Mouse (Mus musculus): ENCODE data around the gene Cd8a. TPM values are rescaled to one million over a fixed set of nuclear protein-coding genes. Genes with fewer than 3 reads are reported as not detected.

Cd8a gene
- polyA plus RNA-seq, 1 experiment from 2014 or later = not detected

- H3K4me3 ChIP-seq (ENCODE audit: low read length) = no peak overlapping the region
- no peaks in the 10 kb centered on the region for H3K4me1 ChIP-seq (ENCODE audit: control insufficient read depth, insufficient read depth, low read depth, low read length)
- H3K36me3 ChIP-seq (ENCODE audit: control insufficient read depth, insufficient read depth, low read length) = peaks cover 4% of the 10 kb centered on the region; the same call in 1 of the 2 replicates
- H3K4me2 ChIP-seq (ENCODE audit: low read length) = no peak overlapping the region
- no peak overlapping the region for H3K27ac ChIP-seq (ENCODE audit: low read depth, low read length)
- ATAC-seq = no peak
- 66% methylated on average over 3 of the region's 3 CpGs for WGBS
- no peak overlapping the region for H3K9ac ChIP-seq (ENCODE audit: low read depth, low read length)
- H3K27me3 ChIP-seq (replicated peaks; ENCODE audit: control insufficient read depth, insufficient read depth, low read length) = no peaks in the 10 kb centered on the region
- no peaks in the 10 kb centered on the region for H3K9me3 ChIP-seq (ENCODE audit: control insufficient read depth, low read length)
These were observed 48.9 kb downstream of the Cd8a start for GRCm38 (mm10) chr6:71422162-71422561.

GRCm38 (mm10) chr6:71423116-71423515 lies 49.9 kb downstream of the Cd8a start:
- no peak overlapping the region for H3K9ac ChIP-seq (ENCODE audit: low read depth, low read length)
- H3K27ac ChIP-seq (ENCODE audit: low read depth, low read length) = no peak overlapping the region
- peaks cover 4% of the 10 kb centered on the region for H3K36me3 ChIP-seq (ENCODE audit: control insufficient read depth, insufficient read depth, low read length)
- WGBS = 88% methylated on average over 3 of the region's 3 CpGs
- H3K4me2 ChIP-seq (ENCODE audit: low read length) = no peak overlapping the region
- no peaks in the 10 kb centered on the region for H3K27me3 ChIP-seq (replicated peaks; ENCODE audit: control insufficient read depth, insufficient read depth, low read length)
- no peak for ATAC-seq
- H3K4me1 ChIP-seq (ENCODE audit: control insufficient read depth, insufficient read depth, low read depth, low read length) = no peaks in the 10 kb centered on the region
- no peaks in the 10 kb centered on the region for H3K9me3 ChIP-seq (ENCODE audit: control insufficient read depth, low read length)
- H3K4me3 ChIP-seq (ENCODE audit: low read length) = no peak overlapping the region

DNA sequence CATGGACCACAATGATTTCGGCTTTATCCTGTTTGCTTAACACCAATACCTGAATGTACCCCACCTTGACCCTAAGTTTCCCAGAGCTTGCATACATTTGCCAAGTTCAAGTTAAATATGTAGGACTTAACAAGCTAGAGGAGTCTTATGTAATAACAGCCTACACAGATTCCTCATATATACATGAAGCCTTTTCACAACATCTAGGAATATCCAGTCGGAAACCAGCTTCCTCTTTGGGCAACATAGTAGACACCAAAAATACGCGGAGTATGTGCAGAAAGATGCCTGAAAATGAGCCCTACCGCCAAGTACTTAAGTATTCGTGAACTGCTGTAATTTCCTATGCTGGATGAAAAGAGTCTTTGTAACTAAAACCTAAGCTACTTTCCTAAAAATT lies 52.5 kb downstream of the Cd8a start:
- Histone ChIP-seq H3K36me3 (ENCODE audit: control insufficient read depth, insufficient read depth, low read length) (peaks cover 4% of the 10 kb centered on the region), H3K27ac (ENCODE audit: low read depth, low read length) (no peak overlapping the region), H3K27me3 (replicated peaks; ENCODE audit: control insufficient read depth, insufficient read depth, low read length) (no peaks in the 10 kb centered on the region), H3K9ac (ENCODE audit: low read depth, low read length) (no peak overlapping the region), H3K4me2 (ENCODE audit: low read length) (no peak overlapping the region), H3K4me1 (ENCODE audit: control insufficient read depth, insufficient read depth, low read depth, low read length) (no peaks in the 10 kb centered on the region), H3K9me3 (ENCODE audit: control insufficient read depth, low read length) (no peaks in the 10 kb centered on the region), H3K4me3 (ENCODE audit: low read length) (no peak overlapping the region)
- no peak for ATAC-seq
- 93% methylated on average over 6 of the region's 6 CpGs for WGBS

DNA sequence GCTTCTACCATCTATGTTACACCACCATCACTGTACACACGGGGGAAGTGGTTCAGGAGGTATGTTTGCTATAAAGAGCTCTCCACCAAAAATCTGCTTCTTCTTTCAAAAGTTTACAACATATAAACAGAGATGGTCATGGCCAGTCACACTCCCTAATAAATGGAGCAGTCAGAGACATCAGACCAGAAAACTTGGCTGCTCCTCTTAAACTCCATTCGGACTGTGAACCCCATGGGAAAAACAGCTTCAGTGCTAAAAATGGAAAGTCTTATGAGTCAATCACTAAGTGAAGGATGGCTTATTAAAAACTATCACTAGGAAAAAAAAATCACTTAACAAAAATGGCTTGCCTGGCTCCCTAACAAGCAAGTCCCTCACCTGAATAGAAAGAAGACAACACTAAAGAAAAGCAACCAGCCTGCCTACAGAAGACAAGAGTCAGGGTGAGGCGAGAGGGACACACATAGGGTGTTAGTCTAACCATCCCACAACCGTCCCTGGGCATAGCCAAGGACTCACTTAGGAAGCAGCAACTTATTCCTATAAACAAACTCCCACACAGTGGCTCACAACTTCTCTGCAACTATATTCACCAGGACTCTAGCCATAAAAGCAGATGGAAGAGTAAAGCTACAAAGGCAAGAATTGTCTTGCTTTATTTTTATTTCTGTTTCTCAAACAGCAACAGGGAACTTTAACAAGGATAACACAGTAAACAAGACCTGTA lies 54.9 kb downstream of the Cd8a start:
- Histone ChIP-seq H3K27ac (ENCODE audit: low read depth, low read length) (no peak overlapping the region), H3K27me3 (replicated peaks; ENCODE audit: control insufficient read depth, insufficient read depth, low read length) (no peaks in the 10 kb centered on the region), H3K4me3 (ENCODE audit: low read length) (no peak overlapping the region), H3K36me3 (ENCODE audit: control insufficient read depth, insufficient read depth, low read length) (peaks cover 4% of the 10 kb centered on the region), H3K9me3 (ENCODE audit: control insufficient read depth, low read length) (no peaks in the 10 kb centered on the region), H3K9ac (ENCODE audit: low read depth, low read length) (no peak overlapping the region), H3K4me2 (ENCODE audit: low read length) (no peak overlapping the region), H3K4me1 (ENCODE audit: control insufficient read depth, insufficient read depth, low read depth, low read length) (no peaks in the 10 kb centered on the region)
- WGBS = 89% methylated on average over 4 of the region's 4 CpGs
- no peak for ATAC-seq

Other genes starting within 250 kb of the Cd8a start
- gene Thnsl2, start 229.0 kb upstream of the Cd8a start, polyA plus RNA-seq (2015; fragmentation: Nextera tagmentation; extraction: Ambion mirVana) = 6.3 and 6.5 TPM in 2 replicates
- gene Fabp1, start 173.6 kb upstream of the Cd8a start, polyA plus RNA-seq (2015; fragmentation: Nextera tagmentation; extraction: Ambion mirVana) = not detected in 2 replicates
- gene Krcc1, start 101.8 kb upstream of the Cd8a start, polyA plus RNA-seq (2015; fragmentation: Nextera tagmentation; extraction: Ambion mirVana) = 19.2 and 20.3 TPM in 2 replicates
- gene Smyd1, start 51.2 kb upstream of the Cd8a start, polyA plus RNA-seq (2015; fragmentation: Nextera tagmentation; extraction: Ambion mirVana) = 0.21 and 0.91 TPM in 2 replicates
- gene Cd8b1, start 50.6 kb upstream of the Cd8a start, polyA plus RNA-seq (2015; fragmentation: Nextera tagmentation; extraction: Ambion mirVana) = not detected in 2 replicates
- 7.7 and 8.1 TPM in 2 replicates for gene Rmnd5a, start 67.2 kb downstream of the Cd8a start, polyA plus RNA-seq (2015; fragmentation: Nextera tagmentation; extraction: Ambion mirVana)
- 14.0 and 21.5 TPM in 2 replicates for gene Rnf103, start 120.5 kb downstream of the Cd8a start, polyA plus RNA-seq (2015; fragmentation: Nextera tagmentation; extraction: Ambion mirVana)
- 61.6 and 61.8 TPM in 2 replicates for gene Chmp3, start 170.4 kb downstream of the Cd8a start, polyA plus RNA-seq (2015; fragmentation: Nextera tagmentation; extraction: Ambion mirVana)

All from hindbrain, embryonic 16.5 days (tissue).